Mouse (Mus musculus) fat pad, adult 2 months (tissue): ENCODE data around the gene Sgca.
A peak's percentile ranks its signal among the peaks of the same experiment; 100 is the strongest.

Source experiments
- DNase-seq: peaks from one replicate; pipeline ENCODE4 v3.0.0-alpha.2; 2011; ENCODE audit warnings: low read depth, low spot score; ENCODE audit errors: extremely low read depth

The Sgca gene

GRCm38 (mm10) chr11:94916477-94916876, 59.6 kb downstream of the Sgca start:
- no peak for DNase-seq

DNA sequence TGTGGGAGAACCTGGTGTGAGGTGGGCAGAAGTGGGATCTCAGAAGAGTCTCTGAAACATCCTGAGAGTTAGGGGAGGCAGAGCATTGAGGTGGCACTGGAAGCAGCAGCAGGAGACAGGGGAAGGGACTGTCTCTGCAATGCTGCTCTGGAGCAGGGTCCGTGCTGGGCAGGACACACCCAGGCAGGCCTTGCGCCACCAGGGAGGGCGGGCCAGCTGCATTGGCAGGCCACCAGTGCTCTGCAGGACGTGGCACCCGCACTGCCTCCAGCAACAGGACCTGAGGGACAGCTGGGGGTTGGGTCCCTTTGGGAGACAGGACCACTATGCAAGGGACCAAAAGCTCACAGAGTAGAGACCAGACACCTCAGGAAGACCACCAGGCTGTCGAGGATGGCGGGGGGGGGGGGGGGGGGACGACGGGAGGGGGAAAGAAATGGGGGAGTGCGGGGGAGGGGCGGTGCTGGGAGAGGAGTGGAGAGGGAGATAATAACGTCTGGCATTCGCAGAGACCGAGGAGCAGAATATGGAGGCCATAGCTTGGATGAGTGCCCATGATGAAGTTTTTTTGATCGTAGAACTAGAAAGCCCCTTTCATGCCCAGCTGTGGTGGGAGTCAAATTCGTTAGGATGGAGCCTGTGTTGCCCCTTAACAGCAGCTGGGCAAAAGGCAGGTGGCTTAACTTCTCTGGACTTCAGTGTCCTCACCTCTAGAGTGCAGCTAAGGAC, 60.3 kb downstream of the Sgca start:
- no peak for DNase-seq

GRCm38 (mm10) chr11:94913302-94914090, 62.6 kb downstream of the Sgca start:
- DNase-seq: peak; percentile 74
